ENCODE assay signal across 8 mouse cellular contexts in genomic region chr2:4918860-4919739, GRCm38 (mm10). TPM values are rescaled to one million over a fixed set of nuclear protein-coding genes. Genes with fewer than 3 reads are reported as not detected.
A peak's percentile ranks its signal among the peaks of the same experiment; 100 is the strongest.
DNase-seq lines count a peak whose midpoint lies in the region; ATAC-seq lines count a peak whose summit lies in the region.

Gene Phyh (plus strand): TSS chr2:4919019.

- H3K36me3 ChIP-seq in hindbrain, embryonic 15.5 days = no peaks in the 10 kb centered on the region

- H3K27ac ChIP-seq in hindbrain, embryonic 15.5 days (replicated peaks) = peak within 1 kb of the TSS; percentile 81

- H3K4me3 ChIP-seq in hindbrain, embryonic 15.5 days = peak within 1 kb of the TSS; percentile 53

- no peaks in the 10 kb centered on the region for H3K9me3 ChIP-seq in hindbrain, embryonic 15.5 days

- peak within 1 kb of the TSS; percentile 69 for H3K9ac ChIP-seq in hindbrain, embryonic 15.5 days

- ATAC-seq in hindbrain, embryonic 15.5 days (ENCODE audit: low FRiP score, low read depth) = peak; percentile 93

- DNase-seq in WW6 (ENCODE audit: low read depth, low spot score) = peak; percentile 65
- peak; percentile 50 to 76 for DNase-seq in cerebellum, postnatal 4 days (ENCODE audit: low spot score in 2 of 2)
- peak; percentile 89 for DNase-seq in gastrocnemius, adult 18-20 months (ENCODE audit: low spot score)
- DNase-seq in layer of hippocampus, postnatal 36 days = peak; percentile 79 to 80
- DNase-seq in lung, postnatal 25 days (ENCODE audit: low spot score) = peak; percentile 91
- DNase-seq in retina, adult 2 months (ENCODE audit: low read depth, low spot score) = peak; percentile 70
- peak; percentile 80 for DNase-seq in thymus, postnatal 25 days

- H3K27me3 ChIP-seq in hindbrain, embryonic 15.5 days = no peaks in the 10 kb centered on the region

- H3K4me2 ChIP-seq in hindbrain, embryonic 15.5 days = peak within 1 kb of the TSS; percentile 78

- H3K4me1 ChIP-seq in hindbrain, embryonic 15.5 days (replicated peaks) = peaks cover 14% of the 10 kb centered on the region

- WGBS in hindbrain, embryonic 15.5 days = 8% methylated on average over 35 of the region's 35 CpGs

RNA-seq across cellular contexts. Expression of gene Phyh, which starts in this region (rescaled TPM):
- total RNA-seq in gastrocnemius, adult 18-20 months (2021) = 100 to 1,000 TPM; 201 to 213 TPM
- polyA plus RNA-seq in hindbrain, embryonic 15.5 days (2015; fragmentation: Nextera tagmentation; extraction: Ambion mirVana) = 82.7 and 91.2 TPM in 2 replicates
- total RNA-seq in layer of hippocampus, postnatal 36 days (2021) = 10 to 100 TPM; 78.2 to 85.7 TPM

Comparison
In these comparisons a context has a peak if more than half of its experiments do, and no peak if none do; other contexts are left out.
1. Peak in every context shown above with its lines: DNase-seq, ATAC-seq, H3K4me3 ChIP-seq and H3K27ac ChIP-seq.